Mouse (Mus musculus) liver, adult 2 months (tissue): Measurements from ENCODE around the gene Maml3. TPM values are rescaled to one million over a fixed set of nuclear protein-coding genes. Genes with fewer than 3 reads are reported as not detected.

Experiments
- DNase-seq: peaks from one replicate; pipeline ENCODE4 v3.0.0-alpha.2; 2011; ENCODE audit warnings: low read depth, low spot score; ENCODE audit errors: extremely low read depth
- H3K27ac ChIP-seq: fragments of 200-500 bp; replicated peaks from 2 replicates; pipeline ENCODE4 v1.5.1; 2012; ENCODE audit warnings: low read depth, mild to moderate bottlenecking, control low read depth, inconsistent platforms, low read length; ENCODE audit not compliant: insufficient read depth
- H3K27me3 ChIP-seq: fragments of 200-500 bp; 2 replicates; pipeline ENCODE4 v1.6.1; 2012; ENCODE audit warnings: mild to moderate bottlenecking, moderate library complexity, low read length, inconsistent platforms; ENCODE audit not compliant: control insufficient read depth, insufficient read depth
- H3K36me3 ChIP-seq: fragments of 200-500 bp; 2 replicates; pipeline ENCODE4 v1.6.1; 2012; ENCODE audit warnings: low read length, inconsistent platforms; ENCODE audit not compliant: control insufficient read depth, insufficient read depth
- H3K4me1 ChIP-seq: fragments of 200-500 bp; 2 replicates; pipeline ENCODE4 v1.6.1; 2011; ENCODE audit warnings: low read length; ENCODE audit not compliant: control insufficient read depth, insufficient read depth
- H3K4me3 ChIP-seq: fragments of 200-500 bp; 2 replicates; pipeline ENCODE4 v1.5.1; 2011; ENCODE audit warnings: low read depth, mild to moderate bottlenecking, control low read depth, low read length, moderate library complexity; ENCODE audit not compliant: insufficient read depth
- H3K79me2 ChIP-seq: fragments of 200-500 bp; 2 replicates; pipeline ENCODE4 v1.6.1; 2012; ENCODE audit warnings: inconsistent platforms, mild to moderate bottlenecking, low read length, moderate library complexity; ENCODE audit not compliant: control insufficient read depth, insufficient read depth
- H3K9ac ChIP-seq: fragments of 200-500 bp; 2 replicates; pipeline ENCODE4 v1.6.1; 2012; ENCODE audit warnings: low read depth, mild to moderate bottlenecking, control low read depth, inconsistent platforms, low read length
- CTCF ChIP-seq: fragments of 200-500 bp; IDR thresholded peaks from 2 replicates; pipeline ENCODE4 v1.5.1; 2011; ENCODE audit warnings: low read depth, low read length, control low read depth
- POLR2A ChIP-seq: fragments of 200-500 bp; IDR thresholded peaks from 2 replicates; pipeline ENCODE4 v1.6.1; 2011; ENCODE audit warnings: low read length, control low read depth; ENCODE audit not compliant: insufficient read depth; ENCODE audit errors: extremely low read depth
- WGBS: fragments of 180-500 bp; shearing (Covaris S2); methylation state at CpG from one replicate; pipeline ENCODE4 v1.1.7; 2018; 5-methylcytosine and 5-hydroxymethylcytosine counted together
- polyA plus RNA-seq: library from polyadenylated mRNA; depleted of rRNA; stranded (reverse); fragments of >200 nt; gene quantifications from 2 replicates; pipeline ENCODE4 v1.2.3, GENCODE M21; 2012
- total RNA-seq: library from RNA; depleted of rRNA; stranded (reverse); fragments of >200 nt; gene quantifications from 2 replicates; pipeline ENCODE4 v1.2.3, GENCODE M21; 2014

Gene Maml3
- total and polyA plus RNA-seq, 2 experiments = 0.64 to 0.92 TPM

DNA sequence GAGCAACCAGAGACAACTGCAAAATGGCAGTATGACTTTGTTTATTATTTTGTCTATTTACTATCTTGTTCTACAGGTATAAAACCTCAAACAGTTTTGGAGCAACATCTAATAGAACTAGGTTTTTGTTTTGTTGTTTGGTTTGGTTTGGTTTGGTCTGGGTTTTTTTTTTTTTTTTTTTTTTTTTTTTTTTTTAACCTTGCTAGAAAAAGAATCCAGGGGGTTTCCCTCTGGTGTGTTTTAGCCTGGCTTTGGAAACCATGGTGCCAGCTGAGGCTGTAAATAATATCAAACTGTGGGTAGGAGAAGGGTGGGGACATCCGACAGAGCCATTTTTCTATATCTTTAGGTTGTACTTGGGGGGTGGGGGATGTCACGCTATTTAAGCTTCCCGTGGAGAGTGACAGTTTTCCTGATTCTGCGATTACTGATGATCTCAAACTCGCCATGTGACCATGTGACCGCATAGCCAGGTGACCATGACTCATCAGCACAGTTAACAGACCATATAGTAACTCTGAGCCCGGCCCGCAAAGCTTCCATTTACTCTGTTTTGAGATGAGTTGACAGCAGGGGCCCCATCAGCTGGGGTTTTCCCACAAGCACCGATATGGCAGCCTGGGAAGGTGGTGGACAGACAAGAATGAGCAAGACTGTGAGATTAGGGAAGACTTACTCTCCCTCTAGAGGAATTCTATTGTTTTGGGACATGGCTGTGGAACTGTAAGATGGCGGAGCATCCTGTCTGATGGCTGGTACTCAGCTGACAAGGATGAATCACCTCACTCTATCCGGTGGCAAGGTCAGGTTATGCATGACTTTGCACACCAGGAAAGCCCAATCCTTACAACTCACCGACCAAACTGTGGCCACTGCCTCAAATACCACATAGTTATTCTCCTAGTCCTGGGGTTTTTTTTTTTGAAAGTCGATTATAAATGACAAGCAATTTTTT, 170.1 kb downstream of the Maml3 start:
- Histone ChIP-seq H3K27me3 (no peaks in the 10 kb centered on the region), H3K36me3 (no peaks in the 10 kb centered on the region), H3K27ac (no peak overlapping the region), H3K9ac (no peak overlapping the region), H3K4me3 (no peak overlapping the region), H3K4me1 (no peaks in the 10 kb centered on the region), H3K79me2 (no peaks in the 10 kb centered on the region; the same call in 1 of the 2 replicates)
- no peak for TF ChIP-seq POLR2A
- no peak for TF ChIP-seq CTCF
- WGBS = 92% methylated on average over 13 of the region's 13 CpGs
- DNase-seq = no peak

- 94% methylated on average over 14 of the region's 14 CpGs for WGBS
- no peak for DNase-seq
- no peaks in the 10 kb centered on the region for H3K36me3 ChIP-seq
- H3K27me3 ChIP-seq = no peaks in the 10 kb centered on the region
- H3K9ac ChIP-seq = no peak overlapping the region
- no peak for TF ChIP-seq CTCF
- no peak for TF ChIP-seq POLR2A
- H3K4me1 ChIP-seq = no peaks in the 10 kb centered on the region
- no peaks in the 10 kb centered on the region for H3K79me2 ChIP-seq
- H3K27ac ChIP-seq = no peak overlapping the region
- no peak overlapping the region for H3K4me3 ChIP-seq
Measured at GRCm38 (mm10) chr3:51928188-51928587, 176.7 kb downstream of the Maml3 start.

- WGBS = 99% methylated on average over 7 of the region's 7 CpGs
- H3K9ac ChIP-seq = no peak overlapping the region
- H3K4me3 ChIP-seq = no peak overlapping the region
- H3K4me1 ChIP-seq = no peaks in the 10 kb centered on the region
- no peaks in the 10 kb centered on the region for H3K79me2 ChIP-seq
- no peaks in the 10 kb centered on the region for H3K27me3 ChIP-seq
- no peaks in the 10 kb centered on the region for H3K36me3 ChIP-seq
- no peak for DNase-seq
- no peak for TF ChIP-seq POLR2A
- no peak for TF ChIP-seq CTCF
- no peak overlapping the region for H3K27ac ChIP-seq
Measured at GRCm38 (mm10) chr3:51927591-51927990, 177.3 kb downstream of the Maml3 start.

- Histone ChIP-seq H3K4me3 (no peak overlapping the region), H3K79me2 (no peaks in the 10 kb centered on the region), H3K27ac (no peak overlapping the region), H3K9ac (no peak overlapping the region), H3K4me1 (no peaks in the 10 kb centered on the region), H3K36me3 (no peaks in the 10 kb centered on the region), H3K27me3 (no peaks in the 10 kb centered on the region)
- no peak for DNase-seq
- WGBS = 80% methylated on average over 6 of the region's 6 CpGs
- TF ChIP-seq POLR2A = no peak
- no peak for TF ChIP-seq CTCF
Measured at GRCm38 (mm10) chr3:51927043-51927442, 177.8 kb downstream of the Maml3 start.

GRCm38 (mm10) chr3:51925758-51926157, 179.1 kb downstream of the Maml3 start:
- H3K27me3 ChIP-seq = no peaks in the 10 kb centered on the region
- H3K9ac ChIP-seq = no peak overlapping the region
- no peaks in the 10 kb centered on the region for H3K4me1 ChIP-seq
- no peak for DNase-seq
- no peaks in the 10 kb centered on the region for H3K36me3 ChIP-seq
- TF ChIP-seq POLR2A (no peak), CTCF (no peak)
- H3K79me2 ChIP-seq = no peaks in the 10 kb centered on the region
- no peak overlapping the region for H3K27ac ChIP-seq
- WGBS = 74% methylated on average over 2 of the region's 2 CpGs
- H3K4me3 ChIP-seq = no peak overlapping the region

DNA sequence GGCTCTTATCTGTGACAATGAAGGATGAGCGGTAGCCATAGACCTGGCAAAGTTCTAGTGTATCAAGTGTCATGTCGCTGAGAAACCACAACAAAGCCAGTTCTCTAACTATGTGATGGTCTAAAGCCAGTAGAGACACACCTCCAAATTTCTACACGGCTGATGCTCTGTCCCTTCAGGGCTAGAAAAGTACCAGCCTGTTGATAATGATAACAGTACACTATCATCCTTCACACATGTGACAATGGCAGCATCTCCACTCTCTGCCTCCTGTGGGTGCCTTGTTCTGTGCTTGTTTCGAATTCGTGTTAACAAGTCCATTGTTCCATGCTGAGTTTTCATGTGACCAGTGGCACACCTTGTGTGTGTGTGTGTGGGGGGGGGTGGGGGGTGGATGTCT, 180.2 kb downstream of the Maml3 start:
- Histone ChIP-seq H3K4me3 (no peak overlapping the region), H3K4me1 (no peaks in the 10 kb centered on the region), H3K36me3 (no peaks in the 10 kb centered on the region), H3K9ac (no peak overlapping the region), H3K27ac (no peak overlapping the region), H3K27me3 (no peaks in the 10 kb centered on the region), H3K79me2 (no peaks in the 10 kb centered on the region)
- WGBS = 87% methylated on average over 5 of the region's 5 CpGs
- DNase-seq = no peak
- no peak for TF ChIP-seq POLR2A
- TF ChIP-seq CTCF = no peak
